Mouse (Mus musculus) liver, postnatal 0 days (tissue): ENCODE data around the gene Gdf10. TPM values are rescaled to one million over a fixed set of nuclear protein-coding genes. Genes with fewer than 3 reads are reported as not detected.

ENCODE experiments used
- ATAC-seq: fragments of 200-750 bp; cut with Nextera tagmentation; 2 replicates; pipeline ENCODE4 v1.8.0; 2017; ENCODE audit warnings: mild to moderate bottlenecking, moderate library complexity
- DNase-seq: peaks from one replicate; pipeline ENCODE4 v3.0.0-alpha.2; 2016
- H3K27ac ChIP-seq: fragments of 300-500 bp; sonication (generic); 2 replicates; pipeline ENCODE4 v1.5.1; 2014; ENCODE audit warnings: antibody characterized with exemption, moderate library complexity, mild to moderate bottlenecking, low read depth
- H3K27me3 ChIP-seq: fragments of 300-500 bp; sonication (generic); 2 replicates; pipeline ENCODE4 v1.6.1; 2014; ENCODE audit warnings: low read length, control low read depth, mixed read lengths; ENCODE audit not compliant: insufficient read depth
- H3K36me3 ChIP-seq: fragments of 300-500 bp; sonication (generic); replicated peaks from 2 replicates; pipeline ENCODE4 v1.6.1; 2014; ENCODE audit warnings: mild to moderate bottlenecking, control low read depth, low read length, moderate library complexity, mixed read lengths; ENCODE audit not compliant: insufficient read depth
- H3K4me1 ChIP-seq: fragments of 300-500 bp; sonication (generic); 2 replicates; pipeline ENCODE4 v1.6.1; 2014; ENCODE audit warnings: antibody characterized with exemption, mild to moderate bottlenecking, control low read depth; ENCODE audit not compliant: insufficient read depth
- H3K4me2 ChIP-seq: fragments of 300-500 bp; sonication (generic); 2 replicates; pipeline ENCODE4 v1.6.1; 2014; ENCODE audit warnings: low read depth, mild to moderate bottlenecking, low read length, moderate library complexity, mixed read lengths
- H3K4me3 ChIP-seq: fragments of 300-500 bp; sonication (generic); 2 replicates; pipeline ENCODE4 v1.5.1; 2014; ENCODE audit warnings: low read depth, low read length
- H3K9ac ChIP-seq: fragments of 300-500 bp; sonication (generic); replicated peaks from 2 replicates; pipeline ENCODE4 v1.6.1; 2014; ENCODE audit warnings: mild to moderate bottlenecking, moderate library complexity
- H3K9me3 ChIP-seq: fragments of 300-500 bp; sonication (generic); 2 replicates; pipeline ENCODE4 v1.6.1; 2016; ENCODE audit warnings: mild to moderate bottlenecking, control low read depth, low read length, mixed read lengths
- CTCF ChIP-seq: sonication (generic); IDR thresholded peaks from 2 replicates; pipeline ENCODE4 v1.5.1; 2016; ENCODE audit warnings: antibody characterized with exemption, low read depth
- EP300 ChIP-seq: IDR thresholded peaks from 2 replicates; pipeline ENCODE4 v1.6.1; 2016; ENCODE audit warnings: antibody characterized with exemption, low read depth, mild to moderate bottlenecking
- WGBS: fragments of 180-500 bp; shearing (Covaris S2); extraction: QIAGEN DNeasy Blood & Tissue Kit; methylation state at CpG from one replicate; pipeline ENCODE4 v1.1.7; 2014; ENCODE audit not compliant: insufficient replicate concordance; 5-methylcytosine and 5-hydroxymethylcytosine counted together
- polyA plus RNA-seq: library from polyadenylated mRNA; unstranded; fragments of >200 nt; fragmentation: Nextera tagmentation; extraction: Ambion mirVana; gene quantifications from 2 replicates; pipeline ENCODE4 v1.2.1, GENCODE M21; 2015

Gene Gdf10
- polyA plus RNA-seq: 4.1 and 5.1 TPM in 2 replicates

- Histone ChIP-seq H3K27ac (no peak within 1 kb of the TSS), H3K4me1 (no peaks in the 10 kb centered on the region), H3K9ac (no peak within 1 kb of the TSS), H3K36me3 (no peaks in the 10 kb centered on the region), H3K4me3 (peak within 1 kb of the TSS; percentile 49), H3K9me3 (no peaks in the 10 kb centered on the region), H3K4me2 (peak within 1 kb of the TSS; percentile 65), H3K27me3 (peaks cover 35% of the 10 kb centered on the region)
- ATAC-seq (peak; percentile 10; the same call in 1 of the 2 replicates), DNase-seq (no peak)
- TF ChIP-seq EP300: no peak
- no peak for TF ChIP-seq CTCF
- WGBS: 1% methylated on average over 67 of the region's 85 CpGs
Observed at GRCm38 (mm10) chr14:33923168-33924070, at the start of gene Gdf10. Gene Gdf10, plus strand, starts transcription at chr14:33923587.

DNA sequence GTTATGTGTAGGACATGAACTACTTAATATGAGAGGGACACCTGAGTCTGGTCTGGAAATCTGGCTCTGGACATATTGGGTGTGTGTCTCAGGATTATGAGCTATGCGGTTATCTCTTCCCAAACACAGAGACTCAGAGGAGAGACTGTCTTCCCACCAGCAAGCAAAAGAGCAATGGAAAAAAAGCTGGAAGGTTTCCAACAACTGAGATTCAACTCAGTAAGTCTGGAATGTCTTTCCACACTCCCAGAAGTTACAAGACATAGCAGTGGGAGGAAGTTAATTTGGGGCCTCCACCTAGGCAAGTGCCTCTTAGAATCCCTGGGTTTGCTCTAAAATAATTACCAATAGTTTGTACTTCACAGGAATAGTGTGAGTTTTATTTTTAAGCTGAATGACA is 44.6 kb upstream of the Gdf10 start:
- Histone ChIP-seq H3K9me3 (no peaks in the 10 kb centered on the region), H3K27me3 (no peaks in the 10 kb centered on the region), H3K27ac (no peak overlapping the region), H3K4me1 (no peaks in the 10 kb centered on the region), H3K4me2 (no peak overlapping the region), H3K9ac (no peak overlapping the region), H3K4me3 (no peak overlapping the region), H3K36me3 (no peaks in the 10 kb centered on the region)
- TF ChIP-seq CTCF (no peak), EP300 (no peak)
- ATAC-seq: no peak
- WGBS: 60% methylated on average over 1 of the region's 1 CpGs
- no peak for DNase-seq

GRCm38 (mm10) chr14:33880236-33880635 is 43.2 kb upstream of the Gdf10 start:
- DNase-seq: no peak
- no peaks in the 10 kb centered on the region for H3K27me3 ChIP-seq

DNA sequence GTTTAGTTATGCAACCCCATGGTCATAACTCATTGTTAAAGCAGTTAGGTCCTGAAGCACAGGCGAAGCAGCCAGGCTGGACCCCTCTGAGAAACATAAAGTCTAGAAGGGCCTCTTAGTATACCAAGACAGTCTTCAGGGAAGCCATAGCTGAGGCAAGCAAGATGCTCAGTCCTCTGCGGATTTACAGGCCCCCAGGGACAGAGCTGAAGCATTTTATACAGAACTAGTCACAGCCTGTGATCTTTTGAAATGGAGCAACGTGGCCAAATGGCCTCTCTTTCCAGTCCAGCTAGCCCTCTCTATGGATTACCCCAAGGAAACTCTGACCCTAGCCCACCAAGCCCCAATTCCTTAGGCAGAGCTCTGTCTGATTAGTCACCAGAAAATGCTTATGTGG is 41.9 kb upstream of the Gdf10 start:
- Histone ChIP-seq H3K4me3 (no peak overlapping the region), H3K4me2 (no peak overlapping the region), H3K27me3 (no peaks in the 10 kb centered on the region), H3K36me3 (no peaks in the 10 kb centered on the region), H3K4me1 (no peaks in the 10 kb centered on the region), H3K9ac (no peak overlapping the region), H3K9me3 (no peaks in the 10 kb centered on the region), H3K27ac (no peak overlapping the region)
- ATAC-seq (no peak), DNase-seq (no peak)
- TF ChIP-seq EP300 (no peak), CTCF (no peak)
- 58% methylated on average over 3 of the region's 3 CpGs for WGBS

More at GRCm38 (mm10) chr14:33880236-33880635, 43.2 kb upstream of the Gdf10 start:
- Histone ChIP-seq H3K4me1 (no peaks in the 10 kb centered on the region), H3K27ac (no peak overlapping the region), H3K36me3 (no peaks in the 10 kb centered on the region), H3K4me2 (no peak overlapping the region), H3K9me3 (no peaks in the 10 kb centered on the region), H3K9ac (no peak overlapping the region), H3K4me3 (no peak overlapping the region)
- 74% methylated on average over 3 of the region's 3 CpGs for WGBS
- no peak for TF ChIP-seq EP300
- TF ChIP-seq CTCF: no peak
- no peak for ATAC-seq

DNA sequence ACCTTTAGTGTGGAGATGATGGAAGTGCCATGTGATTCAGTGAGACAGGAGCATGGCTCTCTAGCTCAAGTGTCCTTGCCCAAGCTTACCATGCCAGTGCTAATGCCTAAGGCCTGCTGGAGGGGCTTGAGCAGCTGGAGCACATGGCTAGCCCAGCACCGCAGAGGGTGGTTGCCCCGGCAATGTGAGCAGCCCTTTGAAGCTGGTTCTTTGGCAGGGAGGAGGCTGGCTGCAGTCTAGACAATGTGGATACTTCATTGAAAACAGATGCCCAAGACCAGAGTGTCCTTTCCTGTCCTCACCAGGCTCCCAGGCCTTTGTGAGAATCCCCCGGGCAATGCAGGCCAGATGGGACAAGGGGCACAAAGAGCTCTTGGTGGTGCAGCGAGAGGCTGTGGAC is 40.3 kb upstream of the Gdf10 start:
- DNase-seq (no peak), ATAC-seq (no peak)
- Histone ChIP-seq H3K27ac (no peak overlapping the region), H3K36me3 (no peaks in the 10 kb centered on the region), H3K4me2 (no peak overlapping the region), H3K9ac (no peak overlapping the region), H3K4me1 (no peaks in the 10 kb centered on the region), H3K27me3 (no peaks in the 10 kb centered on the region), H3K4me3 (no peak overlapping the region), H3K9me3 (no peaks in the 10 kb centered on the region)
- WGBS: 83% methylated on average over 4 of the region's 4 CpGs
- TF ChIP-seq CTCF (no peak), EP300 (no peak)

- ATAC-seq: no peak
- Histone ChIP-seq H3K4me3 (no peak overlapping the region), H3K4me2 (no peak overlapping the region), H3K4me1 (no peaks in the 10 kb centered on the region), H3K27me3 (no peaks in the 10 kb centered on the region), H3K9ac (no peak overlapping the region), H3K27ac (no peak overlapping the region), H3K36me3 (no peaks in the 10 kb centered on the region), H3K9me3 (no peaks in the 10 kb centered on the region)
- no peak for TF ChIP-seq CTCF
- TF ChIP-seq EP300: no peak
- DNase-seq: no peak
- WGBS: 70% methylated on average over 11 of the region's 11 CpGs
Observed at GRCm38 (mm10) chr14:33885466-33885865, 37.9 kb upstream of the Gdf10 start.
